Mouse (Mus musculus) liver, postnatal 0 days (tissue): Measurements from ENCODE around the gene Arfgef2.
A peak's percentile ranks its signal among the peaks of the same experiment; 100 is the strongest.

Experiments
- CTCF ChIP-seq: sonication (generic); IDR thresholded peaks from 2 replicates; pipeline ENCODE4 v1.5.1; 2016; ENCODE audit warnings: antibody characterized with exemption, low read depth
- EP300 ChIP-seq: IDR thresholded peaks from 2 replicates; pipeline ENCODE4 v1.6.1; 2016; ENCODE audit warnings: antibody characterized with exemption, low read depth, mild to moderate bottlenecking

DNA sequence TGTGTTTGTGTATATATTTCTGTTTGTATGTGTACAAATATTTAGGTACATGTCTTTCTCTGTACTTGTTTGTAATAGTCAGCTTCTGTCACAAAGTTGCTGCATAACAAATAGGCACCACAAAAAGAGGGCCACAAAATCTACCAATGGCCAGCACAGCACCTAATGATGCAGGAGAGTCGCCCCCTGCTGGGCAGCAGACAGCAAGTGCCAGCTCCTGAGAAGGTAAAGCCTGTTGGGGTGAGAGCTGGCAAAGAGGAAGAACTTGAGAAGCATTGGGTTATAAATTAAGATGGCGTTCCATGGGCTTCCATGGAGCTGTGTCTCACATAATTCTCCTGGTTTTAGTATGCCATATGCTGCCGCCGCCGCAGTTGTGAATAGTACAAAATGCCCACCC lies 13.7 kb upstream of the Arfgef2 start:
- TF ChIP-seq CTCF (peak; percentile 65), EP300 (no peak)
